Mouse (Mus musculus): ENCODE results near the gene Hsd17b1.
A peak's percentile ranks its signal among the peaks of the same experiment; 100 is the strongest.

The Hsd17b1 gene

DNA sequence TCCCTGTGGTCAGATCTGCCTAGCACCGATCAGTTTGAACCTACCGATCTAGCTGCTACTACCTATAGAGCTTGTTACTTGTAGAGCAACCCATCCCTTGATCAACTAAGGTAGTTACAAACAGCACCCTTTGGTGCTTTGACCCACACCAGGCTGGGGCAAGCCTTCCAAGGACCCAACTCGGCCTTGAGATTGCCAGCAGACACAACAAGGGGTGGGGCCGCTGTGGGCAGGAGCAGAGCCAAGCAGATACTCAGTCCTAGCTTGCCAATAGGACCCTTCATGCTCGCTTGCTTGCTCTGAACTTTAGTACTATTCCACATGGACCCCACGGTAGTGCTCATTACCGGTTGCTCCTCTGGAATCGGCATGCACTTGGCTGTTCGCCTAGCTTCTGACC is at the start of gene Hsd17b1:
Gene Hsd17b1, plus strand, starts transcription at position 291 of the 400 bp plus-strand sequence.
- no peak for DNase-seq

DNA sequence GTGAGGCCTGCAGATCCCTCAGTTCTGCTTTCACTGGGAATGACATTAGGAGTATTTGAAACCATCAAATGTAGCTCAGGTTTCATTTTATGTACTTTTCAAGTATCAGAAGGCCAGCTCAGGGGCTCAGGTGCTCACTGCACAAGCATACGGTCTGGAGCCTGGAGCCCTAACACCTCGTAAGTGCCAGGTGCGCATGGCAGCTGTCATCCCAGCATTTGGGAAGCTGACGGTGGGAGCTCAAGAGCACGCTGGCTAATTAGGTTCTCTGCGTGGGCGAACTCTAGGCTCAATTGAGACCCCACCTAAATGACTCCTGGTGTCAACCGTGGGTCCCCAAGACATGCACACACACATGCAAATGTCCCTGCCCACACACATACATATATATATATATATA is 48.9 kb upstream of the Hsd17b1 start:
- DNase-seq: no peak

DNA sequence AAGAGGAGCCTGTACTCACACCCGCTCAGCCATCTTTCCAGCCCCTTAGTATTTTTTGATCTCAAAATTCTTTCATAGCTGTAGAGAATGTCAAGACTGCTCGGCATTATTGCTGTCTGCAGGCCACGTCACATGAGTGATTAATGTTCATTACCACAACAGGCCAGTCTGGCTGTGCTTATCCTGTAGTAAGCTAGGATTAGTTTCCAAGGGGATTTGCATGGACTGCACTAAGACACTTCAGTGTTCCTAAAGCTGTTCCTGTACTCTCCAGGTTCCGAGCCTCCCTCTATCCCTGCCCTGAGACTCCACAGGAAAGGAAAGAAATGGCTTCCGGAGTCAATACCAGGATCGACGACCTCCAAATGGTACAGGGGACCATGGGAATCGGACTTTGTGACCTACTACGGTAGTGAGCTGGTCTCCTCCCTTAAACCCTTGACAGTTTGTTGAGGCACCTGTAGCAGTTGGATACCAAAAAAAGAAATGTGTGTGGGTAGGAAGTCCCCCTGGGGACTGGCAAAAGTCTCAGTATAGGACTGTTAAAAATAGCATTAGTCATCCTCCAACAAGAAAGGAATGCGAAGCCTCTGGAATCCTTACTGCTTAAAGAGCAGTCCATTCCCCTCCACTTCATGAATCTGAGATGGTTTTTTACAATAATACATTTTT is 47.9 kb upstream of the Hsd17b1 start:
- DNase-seq: no peak

DNA sequence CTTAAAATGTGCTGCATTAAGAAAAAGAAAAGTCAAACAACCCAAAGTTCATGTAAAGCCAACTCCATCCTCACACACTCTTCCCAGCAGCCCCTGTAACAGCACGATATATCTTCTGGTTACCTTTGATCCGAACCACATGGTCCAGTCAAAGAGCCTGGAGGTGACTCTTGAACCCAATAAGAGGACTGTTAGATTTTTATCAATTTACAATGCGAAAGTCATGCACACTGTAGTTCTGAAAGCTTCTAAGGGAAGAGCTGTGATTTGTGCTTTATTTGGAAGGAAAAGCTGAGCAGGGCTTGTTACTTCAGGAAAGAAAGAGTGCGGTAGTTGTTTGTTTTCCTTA is 47.4 kb upstream of the Hsd17b1 start:
- DNase-seq: no peak

DNA sequence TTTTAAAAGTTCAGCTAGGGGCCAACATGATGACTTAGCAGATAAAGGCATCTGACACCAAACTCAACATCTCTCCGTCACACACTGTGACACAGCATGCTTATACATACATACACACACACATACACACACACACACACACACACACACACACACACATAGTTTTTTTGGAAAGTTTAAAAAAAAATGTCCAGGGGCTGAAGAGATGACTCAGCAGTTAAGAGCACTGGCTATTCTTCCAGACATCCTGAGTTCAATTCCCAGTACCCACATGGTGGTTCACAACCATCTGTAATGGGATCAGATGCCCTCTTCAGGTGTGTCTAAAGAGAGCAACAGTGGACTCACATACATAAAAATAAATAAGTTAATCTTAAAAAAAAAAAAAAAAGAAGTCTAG is 46.7 kb upstream of the Hsd17b1 start:
- DNase-seq: no peak

DNA sequence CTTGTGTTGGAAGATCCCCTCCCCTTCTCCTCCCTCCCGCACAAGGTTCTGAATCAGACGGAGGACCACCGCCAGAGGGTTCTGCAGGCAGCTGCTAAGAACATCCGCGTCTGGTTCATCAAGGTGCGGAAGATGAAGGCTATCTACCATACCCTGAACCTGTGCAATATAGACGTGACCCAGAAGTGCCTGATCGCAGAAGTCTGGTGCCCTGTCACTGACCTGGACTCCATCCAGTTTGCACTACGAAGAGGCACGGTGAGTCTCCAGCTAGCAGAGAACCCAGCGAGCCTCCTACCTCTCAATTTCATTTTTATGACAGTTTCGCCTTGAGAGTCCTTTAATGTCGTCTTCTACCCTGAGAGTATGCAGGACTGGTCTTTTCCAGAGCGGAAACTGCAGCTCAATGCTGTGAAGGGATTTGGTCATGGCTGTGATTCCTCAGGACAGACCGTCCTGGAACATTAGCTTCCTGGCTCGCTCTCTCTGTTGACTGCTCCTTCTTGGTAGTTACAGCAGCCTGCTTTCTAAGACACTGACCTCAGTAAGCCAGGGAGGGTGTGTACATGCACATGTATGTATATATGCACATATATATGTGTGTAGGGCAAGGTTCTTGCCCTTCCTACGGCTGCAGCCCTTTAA is 44.2 kb upstream of the Hsd17b1 start:
- DNase-seq: no peak

DNA sequence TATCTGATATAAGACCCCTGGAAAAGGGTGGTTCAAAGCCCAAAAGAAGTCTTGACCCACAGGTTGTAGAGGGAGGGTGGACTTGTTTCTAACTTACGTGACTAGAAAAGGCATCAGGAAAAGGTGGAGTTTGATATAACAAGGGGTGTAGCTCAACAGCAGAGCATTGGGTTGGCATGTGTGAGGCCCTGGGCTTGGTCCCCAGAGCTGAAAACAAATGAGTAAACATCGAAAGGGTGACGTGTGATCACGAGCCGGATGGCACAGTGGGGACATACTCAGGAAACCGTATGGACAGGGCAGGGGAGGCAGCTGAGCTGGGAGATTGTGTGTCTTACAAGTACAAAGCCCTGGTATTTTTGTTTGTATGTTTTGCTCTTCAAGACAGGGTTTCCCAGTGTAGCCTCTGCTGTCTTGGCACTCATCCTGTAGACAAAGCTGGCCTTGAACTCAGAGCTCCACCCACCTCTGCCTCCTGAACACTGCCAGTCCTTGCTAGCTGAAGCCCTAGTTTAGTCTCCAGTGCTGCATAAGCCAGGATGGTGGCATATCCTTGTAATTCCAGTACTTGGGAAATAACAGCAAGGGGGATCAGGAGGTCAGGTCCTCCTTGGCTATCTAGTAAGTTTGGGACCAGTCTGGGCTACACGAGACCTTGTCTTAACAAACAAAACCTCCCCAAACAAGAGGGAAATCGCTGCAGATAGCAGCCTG is 43.4 kb upstream of the Hsd17b1 start:
- DNase-seq: no peak

DNA sequence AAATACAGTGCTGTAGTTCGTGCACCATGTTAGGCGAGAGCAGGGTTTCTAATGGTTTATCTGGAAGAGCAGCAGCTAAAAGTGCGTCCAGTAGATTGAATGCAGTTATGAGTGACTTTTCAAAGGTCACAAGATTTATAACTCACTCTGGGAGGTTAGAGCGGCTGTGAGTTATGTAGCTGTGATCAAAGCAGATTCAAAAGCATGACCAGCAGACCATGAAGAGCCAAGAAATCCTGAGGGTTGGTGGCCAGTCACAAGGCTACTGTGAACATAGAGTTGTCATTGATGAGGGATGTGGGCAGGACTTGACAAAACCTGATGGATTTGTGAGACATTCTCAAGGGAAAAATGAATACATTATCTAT is 42.9 kb upstream of the Hsd17b1 start:
- no peak for DNase-seq

DNA sequence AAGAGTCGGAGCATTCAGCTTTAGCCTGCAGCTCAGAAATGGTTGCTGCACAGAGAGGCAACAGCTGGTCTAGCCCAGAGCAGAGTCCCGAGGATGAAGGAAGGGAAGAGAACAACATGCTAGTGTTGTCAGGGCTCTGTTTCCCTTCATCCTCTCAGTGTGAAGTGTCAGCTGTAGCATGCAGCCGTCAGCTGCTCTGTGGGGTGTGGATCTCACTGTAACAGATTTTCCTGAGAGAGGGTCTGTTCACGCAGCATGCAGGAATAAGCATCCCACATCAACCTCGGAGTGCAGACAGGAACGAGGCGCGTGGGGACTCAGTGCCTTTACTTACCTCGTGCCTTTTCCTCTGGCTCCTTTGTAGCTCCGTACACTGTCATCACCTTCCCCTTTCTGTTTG is 40.4 kb upstream of the Hsd17b1 start:
- no peak for DNase-seq

DNA sequence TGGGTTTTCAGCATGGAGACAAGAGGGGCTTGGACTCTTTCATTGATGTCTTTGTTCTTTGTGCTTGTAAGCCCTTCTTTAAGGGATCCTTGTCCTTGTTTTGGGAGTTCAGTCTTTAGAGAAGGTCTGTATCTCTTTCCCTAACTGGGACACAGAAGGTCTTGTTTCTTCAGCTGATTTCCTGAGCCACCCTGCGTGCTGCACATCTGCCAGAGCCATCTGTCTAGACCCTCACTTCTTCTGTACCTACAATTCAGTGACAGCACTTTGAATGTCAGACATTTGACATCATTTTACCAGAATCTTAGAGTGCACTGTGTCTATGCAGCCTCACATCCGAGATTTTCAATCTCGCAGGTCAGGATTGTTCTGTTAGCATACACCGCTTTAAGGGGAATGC is 32.4 kb upstream of the Hsd17b1 start:
- no peak for DNase-seq

DNA sequence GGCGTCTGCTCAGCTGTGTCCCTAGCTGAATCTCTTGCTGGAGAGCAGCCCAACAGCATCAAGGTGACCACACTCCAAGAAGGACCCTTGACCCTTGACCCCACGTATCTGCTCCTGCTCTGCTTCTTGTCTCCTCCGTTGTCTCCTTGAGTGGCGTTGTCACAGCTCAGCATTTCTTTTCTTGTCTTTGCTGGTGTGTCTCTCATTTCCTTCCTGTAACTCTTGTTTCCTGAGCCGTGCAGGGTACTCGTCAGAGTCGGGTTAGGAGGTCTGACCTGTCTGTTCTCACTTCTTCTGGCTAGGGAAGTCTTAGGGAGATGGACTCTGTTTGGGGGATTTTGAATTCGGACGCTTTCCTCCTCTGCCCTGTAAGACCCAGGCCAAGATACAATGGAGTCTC is 31.8 kb upstream of the Hsd17b1 start:
- no peak for DNase-seq

DNA sequence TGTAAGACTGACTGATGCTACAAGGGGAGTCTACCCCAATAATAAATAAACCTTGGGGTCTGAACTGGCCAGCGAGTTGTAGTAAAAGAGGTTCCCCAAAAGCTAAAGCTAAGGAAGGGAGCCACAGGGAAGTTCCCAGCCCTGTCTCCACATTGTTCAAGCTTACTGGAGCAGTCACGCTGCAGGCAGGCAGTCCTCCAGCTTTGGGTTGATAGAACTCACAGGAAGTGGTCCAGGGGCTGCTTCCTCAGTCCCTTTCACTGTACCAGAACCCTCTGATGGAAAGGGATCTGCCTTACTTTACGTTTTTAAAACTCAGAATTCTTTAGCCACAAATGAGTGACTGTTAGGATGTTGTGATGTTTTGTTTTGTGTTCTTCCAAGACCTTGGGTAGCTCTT is 30.7 kb upstream of the Hsd17b1 start:
- DNase-seq: no peak

DNA sequence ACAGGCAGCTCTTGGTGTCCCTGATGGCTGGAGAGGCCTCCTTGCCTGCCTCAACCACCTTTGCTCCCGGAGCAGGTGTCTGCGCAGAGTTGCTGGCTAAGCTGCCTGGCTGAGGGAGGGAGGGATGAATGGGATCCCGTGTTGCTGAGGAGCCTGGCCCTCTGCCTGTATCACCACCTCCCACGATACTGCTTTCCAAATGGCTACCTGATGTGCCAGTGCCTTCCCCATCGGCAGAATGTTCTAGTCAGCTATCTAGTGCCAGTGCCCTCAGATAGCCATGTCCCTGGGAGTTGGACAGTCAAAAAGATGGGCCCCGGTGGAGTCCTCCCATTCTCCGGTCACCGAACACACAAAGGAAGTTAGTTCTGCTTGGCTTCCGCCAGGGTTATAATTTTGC is 27.9 kb upstream of the Hsd17b1 start:
- peak; percentile 62 for DNase-seq

DNA sequence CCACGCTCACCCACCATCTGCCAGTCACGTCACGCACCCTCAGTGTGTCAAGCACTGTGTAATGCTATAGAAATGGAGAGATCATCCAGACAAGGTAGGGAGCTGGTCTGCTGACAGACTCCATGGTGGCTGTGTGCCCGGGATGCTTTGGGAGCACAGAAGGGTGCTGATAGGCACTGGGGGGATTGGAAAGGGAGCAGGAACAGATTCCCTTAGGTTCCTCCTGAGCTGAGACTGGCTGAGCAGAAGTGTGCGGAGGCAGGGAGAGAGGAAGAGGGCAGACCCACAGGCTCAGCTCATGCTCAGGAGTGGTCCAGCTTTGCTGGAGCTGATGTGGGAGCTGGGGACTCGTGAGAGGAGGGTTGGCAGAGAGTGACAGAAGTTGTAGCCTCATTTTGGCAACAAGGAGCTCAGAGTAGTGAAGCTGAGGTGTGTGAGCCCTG is 27.1 kb upstream of the Hsd17b1 start:
- no peak for DNase-seq

DNA sequence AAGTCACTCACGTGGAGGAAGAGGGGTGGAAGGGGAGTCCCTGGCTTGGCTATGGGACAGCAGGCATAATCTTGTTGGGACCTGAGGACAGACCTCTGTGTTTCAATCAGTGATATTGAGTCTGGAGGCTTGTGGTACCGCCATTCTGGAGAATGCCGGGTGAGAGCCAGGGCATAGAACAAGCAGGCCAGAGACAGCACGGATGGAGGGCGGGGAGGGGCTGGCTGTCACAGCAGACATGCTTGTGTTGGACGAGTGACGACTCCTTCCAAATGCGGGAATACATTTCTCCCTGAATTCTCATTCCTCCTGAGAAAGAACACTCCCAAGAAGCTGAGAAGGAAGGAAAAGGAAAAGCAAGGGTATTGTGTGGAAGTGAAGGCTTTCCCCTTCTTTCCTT is 26.6 kb upstream of the Hsd17b1 start:
- DNase-seq: no peak

DNA sequence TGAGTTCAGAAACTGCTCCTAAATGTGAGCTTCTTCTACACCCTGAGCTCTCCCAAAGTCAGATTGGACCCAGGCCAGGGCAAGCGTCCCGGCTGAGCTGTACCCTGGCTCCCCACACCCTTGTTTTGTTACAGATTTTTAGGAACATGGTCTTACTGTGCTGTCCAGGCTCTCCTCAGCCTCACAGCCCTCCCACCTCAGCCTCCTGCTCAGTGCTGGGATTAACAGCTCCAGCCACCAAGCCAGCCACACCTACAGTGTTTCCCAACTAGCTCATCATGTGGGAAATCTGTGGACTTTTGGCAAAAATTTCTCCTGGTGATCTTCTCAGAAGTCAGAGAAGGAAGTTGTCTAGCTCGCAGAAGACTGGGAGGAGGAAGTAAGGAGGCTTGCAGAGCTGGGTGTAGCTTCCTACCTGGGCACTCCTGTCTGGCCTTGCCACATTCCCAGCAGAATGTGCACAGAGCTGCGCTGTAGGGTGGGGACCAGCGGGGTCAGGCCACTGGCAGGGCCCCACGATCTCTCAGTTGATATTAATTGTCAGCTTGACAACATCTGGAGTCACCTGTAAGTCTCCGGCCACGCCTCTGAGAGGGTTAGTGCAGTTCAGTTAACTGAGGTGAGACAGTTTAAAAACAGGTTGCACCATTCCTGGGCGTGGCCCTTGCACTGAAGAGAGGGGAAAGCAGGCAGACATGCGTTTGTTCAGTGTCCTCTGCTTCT is 25.3 kb upstream of the Hsd17b1 start:
- DNase-seq: no peak

DNA sequence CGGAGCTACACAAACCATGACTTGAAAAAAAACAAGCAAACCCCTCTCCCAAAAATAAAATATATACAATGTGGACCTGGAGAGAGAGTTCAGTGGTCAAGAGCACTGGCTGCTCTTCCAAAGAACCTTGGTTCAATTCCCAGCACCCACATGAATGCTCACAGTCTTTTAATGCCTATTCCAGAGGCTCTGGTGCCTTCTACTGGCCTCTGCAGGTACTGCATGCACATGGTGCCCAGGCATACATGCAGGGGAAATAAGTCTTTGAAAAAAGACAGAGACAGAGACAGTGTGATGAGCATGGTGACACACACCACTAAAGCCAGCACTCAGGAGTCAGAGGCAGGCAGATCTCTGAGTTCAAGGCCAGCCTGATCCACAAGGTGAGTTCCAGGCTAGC is 24.2 kb upstream of the Hsd17b1 start:
- no peak for DNase-seq

DNA sequence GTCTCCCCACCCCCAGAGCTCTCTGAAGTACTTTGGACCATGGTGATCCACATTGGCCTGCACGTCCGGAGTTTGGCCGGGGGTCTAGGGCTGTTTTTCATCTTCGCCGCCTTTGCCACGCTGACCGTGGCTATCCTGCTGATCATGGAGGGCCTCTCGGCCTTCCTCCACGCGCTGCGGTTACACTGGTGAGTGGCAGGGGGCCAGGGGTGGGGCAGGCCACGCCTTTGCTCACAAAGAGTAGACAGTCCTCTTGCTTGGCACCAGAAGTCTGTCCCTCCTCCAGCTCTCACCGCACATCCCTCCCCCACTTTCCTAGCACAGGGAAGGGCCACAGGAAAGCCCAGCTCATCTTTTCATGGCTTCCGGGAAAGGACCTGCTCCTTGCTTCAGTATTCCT is 22.8 kb upstream of the Hsd17b1 start:
- DNase-seq: no peak

DNA sequence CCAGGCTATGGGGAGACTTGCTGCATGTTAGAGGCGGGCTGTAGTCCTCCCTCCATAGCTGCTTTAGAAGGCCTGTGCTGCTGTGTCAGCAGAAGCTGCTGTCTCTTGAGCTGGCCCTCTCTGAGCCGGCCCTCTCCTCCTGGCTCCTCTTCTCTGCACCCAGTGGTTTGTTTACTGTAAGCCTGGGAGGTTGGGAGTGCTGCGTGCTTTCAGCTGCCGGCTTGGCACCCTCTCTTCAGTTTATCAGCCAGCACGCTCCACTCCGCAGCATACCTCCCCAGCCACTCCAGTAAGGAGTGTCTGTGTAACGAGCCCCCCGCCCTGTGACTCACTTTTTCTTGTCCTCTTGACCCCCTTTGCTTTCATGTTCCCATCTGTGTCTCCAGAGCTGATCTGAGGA is 21.3 kb upstream of the Hsd17b1 start:
- DNase-seq: no peak

DNA sequence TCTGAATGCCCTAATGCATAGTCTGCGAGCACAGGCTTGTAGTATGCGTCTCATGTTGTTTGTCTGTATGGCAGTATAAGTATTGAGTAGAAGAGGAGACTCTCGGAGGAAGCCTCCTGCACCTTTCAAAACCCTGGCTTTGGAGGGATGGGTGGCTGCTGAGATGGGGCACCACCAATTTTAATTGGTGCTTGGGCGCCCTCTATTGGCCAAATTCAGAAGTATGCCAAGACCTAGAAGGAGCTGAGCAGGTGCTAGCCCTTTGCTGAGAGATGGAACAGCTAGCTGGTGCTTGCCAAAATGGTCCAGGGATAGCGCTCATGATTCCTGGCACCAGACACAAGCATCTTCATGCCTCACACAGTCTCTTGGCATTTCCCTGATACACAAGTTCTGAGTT is 20.4 kb upstream of the Hsd17b1 start:
- peak; percentile 91 for DNase-seq

DNA sequence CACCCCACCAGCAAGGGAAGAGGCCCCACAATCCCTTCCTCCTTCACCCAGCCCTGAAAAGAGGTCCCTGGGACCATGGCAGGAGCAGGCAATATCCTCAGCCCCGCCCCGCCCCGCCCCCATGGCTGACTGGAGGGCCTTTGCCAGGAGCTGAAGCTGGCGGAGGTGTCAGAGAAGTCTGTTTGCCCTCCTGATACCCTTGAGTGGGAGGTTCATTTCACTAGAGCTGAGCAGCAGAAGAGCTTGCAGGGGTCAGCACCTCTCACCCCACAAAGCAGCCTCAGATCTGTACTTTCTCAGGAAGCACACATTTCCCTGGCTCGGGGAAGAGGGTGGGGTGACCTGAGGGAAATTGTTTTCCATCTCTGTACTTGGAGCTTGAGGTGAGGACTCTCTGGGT is 19.5 kb upstream of the Hsd17b1 start:
- no peak for DNase-seq

DNA sequence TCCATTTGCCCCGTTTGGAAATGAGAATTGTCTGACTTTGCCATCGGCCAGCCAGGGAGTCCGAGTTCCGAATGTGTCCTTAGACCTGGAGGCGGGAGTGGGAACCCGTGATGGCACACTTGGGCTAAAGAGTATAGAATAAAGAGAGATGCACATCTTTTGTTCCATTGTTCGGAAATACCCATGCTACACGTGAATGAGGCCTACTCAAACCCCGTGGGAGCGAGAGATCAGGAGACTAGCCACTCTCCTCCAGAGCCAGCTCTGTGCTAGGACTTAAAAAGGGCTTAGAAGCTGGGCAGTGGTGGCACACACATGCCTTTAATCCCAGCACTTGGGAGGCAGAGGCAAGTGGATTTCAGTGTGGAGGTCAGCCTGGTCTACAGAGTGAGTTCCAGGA is 18.7 kb upstream of the Hsd17b1 start:
- DNase-seq: no peak

DNA sequence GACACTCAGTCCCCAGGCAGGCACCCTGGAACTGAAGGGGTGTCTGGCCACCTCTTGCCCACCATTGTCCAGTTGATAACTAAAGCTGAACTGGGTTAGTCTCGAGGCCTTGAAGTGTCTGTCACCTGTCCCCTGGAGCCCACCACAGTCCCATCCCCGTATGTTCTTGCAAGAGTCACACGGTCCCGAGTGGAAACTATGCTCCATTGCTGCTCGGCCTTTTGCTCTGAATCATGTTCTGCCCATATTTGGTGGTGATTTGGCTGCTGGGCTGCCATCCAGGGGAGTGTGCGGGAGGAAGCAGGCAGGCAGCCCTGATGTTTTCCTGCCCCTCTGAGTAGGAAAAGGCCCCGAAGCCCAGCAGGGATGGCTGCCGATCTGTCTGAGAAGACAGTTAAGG is 18.1 kb upstream of the Hsd17b1 start:
- no peak for DNase-seq

DNA sequence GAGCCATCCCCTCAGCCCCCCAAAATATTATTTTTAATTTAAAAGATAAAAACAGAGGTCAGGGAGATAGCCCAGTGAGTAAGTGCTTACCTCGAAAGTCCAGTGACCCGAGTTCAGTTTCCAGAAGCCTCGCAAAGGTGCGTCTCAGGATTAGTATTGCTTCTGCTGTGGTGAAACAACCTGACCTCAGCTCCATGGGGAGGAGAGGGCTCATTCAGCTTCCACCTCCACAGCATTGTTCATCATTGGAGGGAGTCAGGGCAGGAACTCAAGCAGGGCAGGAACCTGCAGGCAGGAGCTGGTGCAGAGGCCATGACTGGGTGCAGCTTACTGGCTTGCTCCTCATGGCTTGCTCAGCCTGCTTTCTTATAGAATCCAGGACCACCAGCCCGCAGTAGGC is 17.2 kb upstream of the Hsd17b1 start:
- no peak for DNase-seq
